Mouse (Mus musculus) right cerebral cortex, adult 18-20 months (tissue): ENCODE data around the gene Iqch.

Experiments
- DNase-seq: peaks from one replicate; pipeline ENCODE4 v3.0.0; 2022; ENCODE audit warnings: mixed read lengths

The Iqch gene

GRCm38 (mm10) chr9:63612565-63613515, 10.5 kb upstream of the Iqch start:
- DNase-seq: no peak

- no peak for DNase-seq
Measured at GRCm38 (mm10) chr9:63611967-63612366, 9.7 kb upstream of the Iqch start.

- DNase-seq: no peak
Measured at GRCm38 (mm10) chr9:63610841-63611366, 8.6 kb upstream of the Iqch start.

- no peak for DNase-seq
Measured at GRCm38 (mm10) chr9:63610231-63610630, 7.9 kb upstream of the Iqch start.

- no peak for DNase-seq
Measured at GRCm38 (mm10) chr9:63609776-63610175, 7.5 kb upstream of the Iqch start.

- no peak for DNase-seq
Measured at GRCm38 (mm10) chr9:63609246-63609645, 7.0 kb upstream of the Iqch start.

- DNase-seq: no peak
Measured at GRCm38 (mm10) chr9:63608006-63608405, 5.7 kb upstream of the Iqch start.

GRCm38 (mm10) chr9:63606594-63606993, 4.3 kb upstream of the Iqch start:
- no peak for DNase-seq

- no peak for DNase-seq
Measured at GRCm38 (mm10) chr9:63603849-63604248, 1.6 kb upstream of the Iqch start.

- DNase-seq: no peak
Measured at GRCm38 (mm10) chr9:63596660-63597059, 5.6 kb downstream of the Iqch start.

- no peak for DNase-seq
Measured at GRCm38 (mm10) chr9:63595652-63596051, 6.6 kb downstream of the Iqch start.

- no peak for DNase-seq
Measured at GRCm38 (mm10) chr9:63595032-63595431, 7.3 kb downstream of the Iqch start.

GRCm38 (mm10) chr9:63591661-63592256, 10.5 kb downstream of the Iqch start:
- no peak for DNase-seq

GRCm38 (mm10) chr9:63590592-63590991, 11.7 kb downstream of the Iqch start:
- no peak for DNase-seq

- DNase-seq: no peak
Measured at GRCm38 (mm10) chr9:63589209-63589608, 13.1 kb downstream of the Iqch start.

- DNase-seq: no peak
Measured at GRCm38 (mm10) chr9:63585251-63585650, 17.0 kb downstream of the Iqch start.

- peak; percentile 39 for DNase-seq
Measured at GRCm38 (mm10) chr9:63581778-63582177, 20.5 kb downstream of the Iqch start.

- DNase-seq: no peak
Measured at GRCm38 (mm10) chr9:63580046-63580445, 22.2 kb downstream of the Iqch start.

- DNase-seq: no peak
Measured at GRCm38 (mm10) chr9:63579644-63580043, 22.6 kb downstream of the Iqch start.

- DNase-seq: no peak
Measured at GRCm38 (mm10) chr9:63577469-63577868, 24.8 kb downstream of the Iqch start.

- no peak for DNase-seq
Measured at GRCm38 (mm10) chr9:63572874-63573273, 29.4 kb downstream of the Iqch start.

- DNase-seq: no peak
Measured at GRCm38 (mm10) chr9:63571895-63572294, 30.4 kb downstream of the Iqch start.

GRCm38 (mm10) chr9:63568808-63569207, 33.5 kb downstream of the Iqch start:
- DNase-seq: no peak

- no peak for DNase-seq
Measured at GRCm38 (mm10) chr9:63568314-63568713, 34.0 kb downstream of the Iqch start.
